16 mouse cellular contexts compared by ENCODE assay signal in genomic region chr11:99466316-99466715, GRCm38 (mm10). TPM values are rescaled to one million over a fixed set of nuclear protein-coding genes. Genes with fewer than 3 reads are reported as not detected.
DNase-seq lines count a peak whose midpoint lies in the region; ATAC-seq and TF ChIP-seq lines count a peak whose summit lies in the region.
"Had no signal": no experiment of that assay in that cellular context is flagged by ENCODE, and none has a peak within 500 bp of the region (broad histone marks: within the 10 kb centered on the region; RNA-seq: fewer than 3 reads in every experiment).

No protein-coding gene starts in this region.

- TF ChIP-seq CTCF in lung, embryonic 14.5 days (IDR thresholded peaks at IDR 0.05; ENCODE audit: low read depth): no peak

- 19% methylated on average over 7 of the region's 7 CpGs for WGBS in embryonic facial prominence, embryonic 14.5 days
- 42% methylated on average over 7 of the region's 7 CpGs for WGBS in embryonic facial prominence, embryonic 10.5 days
- 3% methylated on average over 7 of the region's 7 CpGs for WGBS in lung, embryonic 14.5 days
- WGBS in hindbrain, embryonic 16.5 days: 43% methylated on average over 7 of the region's 7 CpGs
- whole genome bisulfite sequencing in heart, embryonic 11.5 days (ENCODE audit: insufficient replicate concordance): 29% methylated on average over 7 of the region's 7 CpGs

- no peak for ATAC-seq in embryonic facial prominence, embryonic 14.5 days (ENCODE audit: low read depth)
- ATAC-seq in lung, embryonic 14.5 days (ENCODE audit: insufficient read depth): no peak
- ATAC-seq in hindbrain, embryonic 16.5 days: no peak
- ATAC-seq in heart, embryonic 11.5 days (replicated peaks; ENCODE audit: insufficient number of reproducible peaks, low FRiP score, low TSS enrichment): no peak
- ATAC-seq: liver, embryonic 12.5 days; midbrain, embryonic 13.5 days had no signal

- no peaks in the 10 kb centered on the region for H3K27me3 ChIP-seq in embryonic facial prominence, embryonic 14.5 days (replicated peaks; ENCODE audit: control insufficient read depth, insufficient read depth, low read length)
- no peaks in the 10 kb centered on the region for H3K27me3 ChIP-seq in embryonic facial prominence, embryonic 10.5 days (replicated peaks; ENCODE audit: low read depth, poor library complexity, severe bottlenecking)
- H3K27me3 ChIP-seq in lung, embryonic 14.5 days (ENCODE audit: insufficient read depth, low read length): no peaks in the 10 kb centered on the region
- peaks cover 2% of the 10 kb centered on the region for H3K27me3 ChIP-seq in hindbrain, embryonic 16.5 days (replicated peaks; ENCODE audit: control insufficient read depth, insufficient read depth, low read length)
- H3K27me3 ChIP-seq in heart, embryonic 11.5 days (ENCODE audit: control insufficient read depth, insufficient read depth, low read length): no peaks in the 10 kb centered on the region
- H3K27me3 ChIP-seq: hindbrain, embryonic 15.5 days; liver, embryonic 12.5 days had no signal

- no peak overlapping the region for H3K4me2 ChIP-seq in embryonic facial prominence, embryonic 14.5 days (ENCODE audit: low read depth, low read length)
- H3K4me2 ChIP-seq in lung, embryonic 14.5 days: no peak overlapping the region
- H3K4me2 ChIP-seq in hindbrain, embryonic 16.5 days (ENCODE audit: low read length): no peak overlapping the region
- no peak overlapping the region for H3K4me2 ChIP-seq in heart, embryonic 11.5 days
- H3K4me2 ChIP-seq: embryonic facial prominence, embryonic 13.5 days; hindbrain, embryonic 15.5 days; liver, embryonic 12.5 days; midbrain, embryonic 13.5 days had no signal

- no peak overlapping the region for H3K4me3 ChIP-seq in embryonic facial prominence, embryonic 14.5 days (ENCODE audit: low read depth, low read length)
- no peak overlapping the region for H3K4me3 ChIP-seq in embryonic facial prominence, embryonic 10.5 days
- no peak overlapping the region for H3K4me3 ChIP-seq in lung, embryonic 14.5 days (ENCODE audit: low read depth, low read length)
- H3K4me3 ChIP-seq in hindbrain, embryonic 16.5 days (ENCODE audit: low read length): no peak overlapping the region
- H3K4me3 ChIP-seq in heart, embryonic 11.5 days (ENCODE audit: low read depth, low read length): no peak overlapping the region
- H3K4me3 ChIP-seq: embryonic facial prominence, embryonic 13.5 days; hindbrain, embryonic 15.5 days; liver, embryonic 12.5 days; midbrain, embryonic 13.5 days had no signal

- H3K9me3 ChIP-seq in embryonic facial prominence, embryonic 14.5 days (ENCODE audit: control insufficient read depth, low read length): no peaks in the 10 kb centered on the region
- no peaks in the 10 kb centered on the region for H3K9me3 ChIP-seq in embryonic facial prominence, embryonic 10.5 days
- H3K9me3 ChIP-seq in lung, embryonic 14.5 days (ENCODE audit: low read depth, low read length): no peaks in the 10 kb centered on the region
- no peaks in the 10 kb centered on the region for H3K9me3 ChIP-seq in hindbrain, embryonic 16.5 days (ENCODE audit: control insufficient read depth, low read length)
- H3K9me3 ChIP-seq in heart, embryonic 11.5 days (replicated peaks; ENCODE audit: control insufficient read depth, low read length): no peaks in the 10 kb centered on the region
- H3K9me3 ChIP-seq: embryonic facial prominence, embryonic 13.5 days; hindbrain, embryonic 15.5 days; liver, embryonic 12.5 days; midbrain, embryonic 13.5 days had no signal

- H3K4me1 ChIP-seq in embryonic facial prominence, embryonic 14.5 days (ENCODE audit: control insufficient read depth, insufficient read depth, low read length): no peaks in the 10 kb centered on the region
- H3K4me1 ChIP-seq in embryonic facial prominence, embryonic 10.5 days: no peaks in the 10 kb centered on the region
- peaks cover 10% of the 10 kb centered on the region; the same call in 1 of the 2 replicates for H3K4me1 ChIP-seq in lung, embryonic 14.5 days (ENCODE audit: insufficient read depth)
- H3K4me1 ChIP-seq in hindbrain, embryonic 16.5 days (ENCODE audit: control insufficient read depth, insufficient read depth, low read depth, low read length): no peaks in the 10 kb centered on the region
- H3K4me1 ChIP-seq in heart, embryonic 11.5 days (ENCODE audit: control insufficient read depth, insufficient read depth, low read length): no peaks in the 10 kb centered on the region
- H3K4me1 ChIP-seq: hindbrain, embryonic 15.5 days; liver, embryonic 12.5 days; midbrain, embryonic 13.5 days had no signal

- H3K9ac ChIP-seq in embryonic facial prominence, embryonic 14.5 days (ENCODE audit: low read depth, low read length): no peak overlapping the region
- H3K9ac ChIP-seq in lung, embryonic 14.5 days: no peak overlapping the region
- H3K9ac ChIP-seq in hindbrain, embryonic 16.5 days (ENCODE audit: low read depth, low read length): 0 out of 2 replicates have a peak overlapping the region, but pooled peaks have one; percentile 7
- no peak overlapping the region for H3K9ac ChIP-seq in heart, embryonic 11.5 days (ENCODE audit: low read depth, low read length)
- H3K9ac ChIP-seq: embryonic facial prominence, embryonic 13.5 days; hindbrain, embryonic 15.5 days; liver, embryonic 12.5 days; midbrain, embryonic 13.5 days had no signal

- DNase-seq in embryonic facial prominence, embryonic 14.5 days (ENCODE audit: low spot score): peak; percentile 25
- no peak for DNase-seq in embryonic facial prominence, embryonic 10.5 days (ENCODE audit: low spot score)
- peak; percentile 56 for DNase-seq in lung, embryonic 14.5 days
- DNase-seq in lung, postnatal 4 days: no peak
- peak; percentile 25 for DNase-seq in right cerebral cortex, postnatal 25 days
- no peak for DNase-seq in thymus, postnatal 25 days
- DNase-seq: cerebellum, adult 18-20 months; layer of hippocampus, adult 9-11 months had no signal

- H3K27ac ChIP-seq in embryonic facial prominence, embryonic 14.5 days (replicated peaks; ENCODE audit: low read depth, low read length): no peak overlapping the region
- no peak overlapping the region for H3K27ac ChIP-seq in embryonic facial prominence, embryonic 10.5 days (replicated peaks)
- peak overlapping the region; percentile 70 for H3K27ac ChIP-seq in lung, embryonic 14.5 days (ENCODE audit: low read depth)
- no peak overlapping the region for H3K27ac ChIP-seq in hindbrain, embryonic 16.5 days (ENCODE audit: low read depth, low read length)
- no peak overlapping the region for H3K27ac ChIP-seq in heart, embryonic 11.5 days (ENCODE audit: low read depth, low read length)
- H3K27ac ChIP-seq: embryonic facial prominence, embryonic 13.5 days; hindbrain, embryonic 15.5 days; liver, embryonic 12.5 days; midbrain, embryonic 13.5 days had no signal

- H3K36me3 ChIP-seq in embryonic facial prominence, embryonic 14.5 days (ENCODE audit: control insufficient read depth, insufficient read depth, low read length): no peaks in the 10 kb centered on the region
- no peaks in the 10 kb centered on the region for H3K36me3 ChIP-seq in embryonic facial prominence, embryonic 10.5 days (replicated peaks)
- H3K36me3 ChIP-seq in lung, embryonic 14.5 days (ENCODE audit: insufficient read depth): no peaks in the 10 kb centered on the region
- H3K36me3 ChIP-seq in hindbrain, embryonic 16.5 days (ENCODE audit: control insufficient read depth, insufficient read depth, low read length): no peaks in the 10 kb centered on the region
- H3K36me3 ChIP-seq in heart, embryonic 11.5 days (ENCODE audit: control insufficient read depth, insufficient read depth, low read length): no peaks in the 10 kb centered on the region
- H3K36me3 ChIP-seq: embryonic facial prominence, embryonic 13.5 days; hindbrain, embryonic 15.5 days; liver, embryonic 12.5 days; midbrain, embryonic 13.5 days had no signal

RNA-seq across cellular contexts. Expression of gene Krt23, which starts 26.6 kb away (rescaled TPM):
- 8.7 and 11.9 TPM in 2 replicates for polyA plus RNA-seq in embryonic facial prominence, embryonic 14.5 days (2014; fragmentation: Nextera tagmentation; extraction: Ambion mirVana)
- 0.21 and 0.31 TPM in 2 replicates for polyA plus RNA-seq in embryonic facial prominence, embryonic 10.5 days (2016; fragmentation: Nextera tagmentation; extraction: Ambion mirVana)
- 4.0 and 4.4 TPM in 2 replicates for polyA plus RNA-seq in lung, embryonic 14.5 days (2014; fragmentation: Nextera tagmentation; extraction: Ambion mirVana)
- polyA plus RNA-seq in hindbrain, embryonic 16.5 days (2015; fragmentation: Nextera tagmentation; extraction: Ambion mirVana): 0.19 and 0.22 TPM in 2 replicates
- 0.43 and 0.51 TPM in 2 replicates for polyA plus RNA-seq in heart, embryonic 11.5 days (2014; fragmentation: Nextera tagmentation; extraction: Ambion mirVana)
- polyA plus RNA-seq: frontal cortex, adult 2 months; midbrain, embryonic 13.5 days had no signal

RNA-seq across cellular contexts. Expression of gene Krt20, which starts 28.4 kb away (rescaled TPM):
- 0.33 TPM in 1 of 2 replicates, not detected in the other for polyA plus RNA-seq in embryonic facial prominence, embryonic 14.5 days (2014; fragmentation: Nextera tagmentation; extraction: Ambion mirVana)
- 0.97 and 1.00 TPM in 2 replicates for polyA plus RNA-seq in embryonic facial prominence, embryonic 10.5 days (2016; fragmentation: Nextera tagmentation; extraction: Ambion mirVana)
- polyA plus RNA-seq in lung, embryonic 14.5 days (2014; fragmentation: Nextera tagmentation; extraction: Ambion mirVana): 0.28 and 0.42 TPM in 2 replicates
- 0.10 and 0.19 TPM in 2 replicates for polyA plus RNA-seq in hindbrain, embryonic 16.5 days (2015; fragmentation: Nextera tagmentation; extraction: Ambion mirVana)
- polyA plus RNA-seq in heart, embryonic 11.5 days (2014; fragmentation: Nextera tagmentation; extraction: Ambion mirVana): 3.7 and 5.4 TPM in 2 replicates
- polyA plus RNA-seq: midbrain, embryonic 13.5 days had no signal

RNA-seq across cellular contexts. Expression of gene Krt12, which starts 44.3 kb away (rescaled TPM):
- 0.22 TPM in 1 of 2 replicates, not detected in the other for polyA plus RNA-seq in embryonic facial prominence, embryonic 14.5 days (2014; fragmentation: Nextera tagmentation; extraction: Ambion mirVana)
- polyA plus RNA-seq in embryonic facial prominence, embryonic 10.5 days (2016; fragmentation: Nextera tagmentation; extraction: Ambion mirVana): not detected in 2 replicates
- not detected in 2 replicates for polyA plus RNA-seq in lung, embryonic 14.5 days (2014; fragmentation: Nextera tagmentation; extraction: Ambion mirVana)
- 0.19 TPM in 1 of 2 replicates, not detected in the other for polyA plus RNA-seq in hindbrain, embryonic 16.5 days (2015; fragmentation: Nextera tagmentation; extraction: Ambion mirVana)
- not detected in 2 replicates for polyA plus RNA-seq in heart, embryonic 11.5 days (2014; fragmentation: Nextera tagmentation; extraction: Ambion mirVana)
- polyA plus RNA-seq: embryonic facial prominence, embryonic 13.5 days; hindbrain, embryonic 15.5 days had no signal

RNA-seq across cellular contexts. Expression of gene Krt39, which starts 54.8 kb away (rescaled TPM):
- not detected in 2 replicates for polyA plus RNA-seq in embryonic facial prominence, embryonic 14.5 days (2014; fragmentation: Nextera tagmentation; extraction: Ambion mirVana)
- polyA plus RNA-seq in embryonic facial prominence, embryonic 10.5 days (2016; fragmentation: Nextera tagmentation; extraction: Ambion mirVana): not detected in 2 replicates
- polyA plus RNA-seq in lung, embryonic 14.5 days (2014; fragmentation: Nextera tagmentation; extraction: Ambion mirVana): not detected in 2 replicates
- polyA plus RNA-seq in hindbrain, embryonic 16.5 days (2015; fragmentation: Nextera tagmentation; extraction: Ambion mirVana): not detected in 2 replicates
- polyA plus RNA-seq in heart, embryonic 11.5 days (2014; fragmentation: Nextera tagmentation; extraction: Ambion mirVana): not detected in 2 replicates
- polyA plus RNA-seq: embryonic facial prominence, embryonic 13.5 days; frontal cortex, adult 2 months; hindbrain, embryonic 15.5 days; liver, embryonic 12.5 days; midbrain, embryonic 13.5 days; spleen, adult 2 months had no signal

Comparison
In these comparisons a context has a peak if more than half of its experiments do, and no peak if none do; other contexts are left out.
1. DNase-seq: peak in embryonic facial prominence, embryonic 14.5 days (single experiment), lung, embryonic 14.5 days (single experiment) and right cerebral cortex, postnatal 25 days (single experiment); none in embryonic facial prominence, embryonic 10.5 days (single experiment), lung, postnatal 4 days (0 of 2) and thymus, postnatal 25 days (single experiment).